Mouse (Mus musculus): ENCODE data around the gene Leprot.

Leprot gene

GRCm38 (mm10) chr4:101647196-101647905 lies at the start of gene Leprot:
Gene Leprot (plus strand): TSS chr4:101647718.
- DNase-seq = peak; percentile 100

GRCm38 (mm10) chr4:101601758-101602157 lies 45.8 kb upstream of the Leprot start:
- peak; percentile 5 for DNase-seq

- DNase-seq = no peak
Observed at GRCm38 (mm10) chr4:101603635-101604034, 43.9 kb upstream of the Leprot start.

- DNase-seq = no peak
Observed at GRCm38 (mm10) chr4:101616520-101616919, 31.0 kb upstream of the Leprot start.

DNA sequence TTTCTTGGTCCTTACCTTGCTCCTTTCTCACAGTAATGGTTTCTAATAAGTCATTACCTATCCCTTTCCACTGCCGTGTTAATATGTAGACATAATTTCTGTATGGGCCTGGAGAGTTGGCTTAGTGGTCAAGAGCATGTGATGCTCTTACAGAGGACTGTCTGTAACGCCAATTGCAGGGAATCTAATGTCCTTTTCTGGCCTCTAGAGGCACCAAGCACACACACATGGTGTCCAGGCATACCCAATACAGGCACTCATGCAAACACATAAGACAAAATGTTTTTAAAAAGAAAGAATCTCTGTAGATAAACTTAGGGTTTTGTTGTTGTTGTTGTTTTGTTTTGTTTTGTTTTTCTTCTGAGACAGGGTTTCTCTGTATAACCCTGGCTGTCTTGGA lies 29.8 kb upstream of the Leprot start:
- no peak for DNase-seq

- no peak for DNase-seq
Observed at GRCm38 (mm10) chr4:101620206-101620605, 27.3 kb upstream of the Leprot start.

DNA sequence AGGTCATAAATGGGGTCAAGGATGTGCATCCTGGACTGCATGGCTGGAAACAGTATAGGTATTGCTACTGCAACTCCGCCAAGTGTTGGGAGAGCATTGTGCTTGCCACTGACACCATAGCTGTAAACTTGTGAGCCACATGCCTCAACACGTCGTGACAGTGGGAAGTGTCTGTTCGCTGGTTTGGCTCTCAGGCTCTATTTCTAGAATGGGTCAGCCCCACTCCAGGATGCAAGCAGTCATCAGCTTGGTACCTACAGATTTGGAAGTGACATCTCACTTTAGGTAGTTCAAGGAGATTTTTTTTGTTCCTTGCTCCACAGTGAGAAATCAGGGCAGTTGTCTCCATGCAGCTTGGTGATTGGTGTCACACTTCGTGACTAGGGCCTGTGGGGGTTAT lies 26.3 kb upstream of the Leprot start:
- DNase-seq = no peak

- DNase-seq = no peak
Observed at GRCm38 (mm10) chr4:101625278-101625677, 22.2 kb upstream of the Leprot start.

DNA sequence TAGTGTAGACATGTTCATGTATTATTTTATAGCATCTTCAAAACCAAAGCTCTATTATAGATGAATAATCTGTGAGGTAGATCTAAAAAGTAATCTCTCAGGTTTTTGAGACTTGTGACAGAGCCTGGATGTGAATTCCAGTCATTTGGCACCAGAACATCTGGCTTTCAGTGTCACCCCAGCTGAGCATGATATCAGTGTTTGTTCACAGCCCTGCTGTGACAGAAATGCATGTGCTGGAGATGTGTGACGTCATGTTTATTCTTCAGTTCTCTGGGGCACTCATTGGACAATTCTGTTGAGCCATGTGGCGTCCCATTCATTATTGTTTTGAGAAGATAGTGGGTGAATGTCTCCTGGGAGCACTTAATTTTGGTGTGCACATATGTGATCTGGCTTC lies 11.9 kb upstream of the Leprot start:
- DNase-seq = no peak

DNA sequence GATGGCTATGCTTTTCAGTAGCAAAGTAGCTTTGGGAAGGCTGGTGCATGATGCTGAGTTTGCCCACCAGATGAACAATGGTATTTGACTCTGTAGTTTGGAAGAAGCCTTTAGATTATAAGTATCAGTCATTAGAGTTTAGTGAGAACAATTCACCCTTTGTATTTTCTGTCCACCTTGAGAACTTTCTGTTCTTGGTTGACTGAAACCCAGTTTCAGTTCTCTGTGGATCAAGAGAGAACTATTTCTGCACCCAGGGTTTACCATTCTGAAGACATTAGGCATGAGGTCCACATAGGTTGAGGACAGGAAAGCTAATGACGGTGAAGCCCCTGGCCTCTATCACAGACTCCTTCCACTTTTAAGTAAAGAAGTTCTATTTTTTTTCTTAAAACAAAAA lies 10.0 kb upstream of the Leprot start:
- no peak for DNase-seq

- no peak for DNase-seq
Observed at GRCm38 (mm10) chr4:101640631-101641030, 6.9 kb upstream of the Leprot start.

- no peak for DNase-seq
Observed at GRCm38 (mm10) chr4:101642708-101643107, 4.8 kb upstream of the Leprot start.

GRCm38 (mm10) chr4:101643216-101643615 lies 4.3 kb upstream of the Leprot start:
- no peak for DNase-seq

- DNase-seq = no peak
Observed at GRCm38 (mm10) chr4:101646857-101647195, 692 bp upstream of the Leprot start.

- peak; percentile 55 for DNase-seq
Observed at GRCm38 (mm10) chr4:101647976-101648642, 591 bp downstream of the Leprot start.

DNA sequence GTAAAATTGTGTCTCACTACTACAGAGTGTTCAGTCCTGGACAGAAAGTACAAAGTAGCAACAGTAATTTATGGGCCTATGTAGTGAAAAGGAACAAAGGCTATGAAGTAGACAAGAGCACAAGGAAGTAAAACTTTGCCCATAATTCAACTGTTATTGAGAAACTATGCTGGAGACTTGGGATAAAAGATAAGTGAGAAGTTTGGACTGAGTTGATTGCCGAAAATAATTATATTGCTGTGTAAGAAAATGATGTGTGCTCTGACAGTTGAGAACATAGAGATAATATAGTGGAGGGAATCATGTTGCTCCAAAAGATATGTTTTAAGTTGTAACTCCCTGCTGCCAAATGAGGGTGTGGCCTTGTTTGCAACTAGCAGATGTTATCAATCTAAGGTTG lies 1.2 kb downstream of the Leprot start:
- no peak for DNase-seq

DNA sequence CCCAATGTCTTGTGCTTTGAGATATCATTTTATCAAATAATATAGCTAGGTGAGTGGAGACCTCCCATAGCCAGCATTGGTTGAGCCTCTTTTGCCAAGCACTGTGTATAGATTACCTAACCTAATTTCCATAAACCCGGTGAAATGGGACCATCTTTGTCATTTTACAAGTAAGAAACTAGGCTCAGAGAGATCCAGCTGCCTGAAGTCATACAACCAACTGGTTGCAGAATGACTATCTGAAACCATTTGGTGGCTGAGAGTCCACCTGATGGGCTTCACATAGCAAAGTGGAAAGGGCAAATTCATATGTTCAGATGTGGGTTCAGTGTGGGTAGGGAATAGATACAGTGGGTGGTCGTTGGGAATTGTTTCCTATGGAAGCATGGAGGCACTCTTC lies 3.4 kb downstream of the Leprot start:
- no peak for DNase-seq

GRCm38 (mm10) chr4:101654256-101654655 lies 6.7 kb downstream of the Leprot start:
- no peak for DNase-seq

GRCm38 (mm10) chr4:101654788-101655414 lies 7.4 kb downstream of the Leprot start:
- no peak for DNase-seq

DNA sequence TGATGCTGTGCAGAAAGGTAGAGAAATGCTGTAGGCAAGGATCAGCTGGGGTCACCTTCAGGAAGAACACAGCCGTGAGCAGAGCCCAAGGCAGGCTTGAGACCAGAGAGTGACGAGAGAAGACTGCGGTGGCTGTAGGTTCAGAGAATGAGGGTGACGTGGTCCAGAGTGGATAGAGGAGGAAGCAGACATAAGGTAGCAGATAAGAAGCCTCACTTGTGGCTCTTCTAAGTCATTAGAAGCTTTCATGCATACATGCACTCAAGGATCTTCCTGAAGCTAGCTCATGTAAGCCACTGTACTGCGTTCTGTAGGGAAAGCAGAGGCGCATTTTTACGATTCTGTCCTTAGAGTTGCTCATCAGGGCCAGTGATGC lies 7.9 kb downstream of the Leprot start:
- DNase-seq = no peak

- peak; percentile 71 for DNase-seq
Observed at GRCm38 (mm10) chr4:101656056-101656455, 8.5 kb downstream of the Leprot start.

GRCm38 (mm10) chr4:101656956-101657570 lies 9.5 kb downstream of the Leprot start:
- DNase-seq = no peak

- DNase-seq = peak; percentile 74
Observed at GRCm38 (mm10) chr4:101664160-101664750, 16.7 kb downstream of the Leprot start.
